Mouse (Mus musculus) thymus, postnatal 25 days (tissue): Measurements from ENCODE around the gene Cir1.
A peak's percentile ranks its signal among the peaks of the same experiment; 100 is the strongest.

Source experiments
- DNase-seq: peaks from one replicate; pipeline ENCODE4 v3.0.0; 2022

Gene Cir1

GRCm38 (mm10) chr2:73312152-73313116 is at the start of gene Cir1, which contains the start of gene Scrn3:
Cir1 (minus strand) TSS chr2:73312701.
Scrn3 (plus strand) TSS chr2:73312601.
- peak; percentile 94 for DNase-seq

DNA sequence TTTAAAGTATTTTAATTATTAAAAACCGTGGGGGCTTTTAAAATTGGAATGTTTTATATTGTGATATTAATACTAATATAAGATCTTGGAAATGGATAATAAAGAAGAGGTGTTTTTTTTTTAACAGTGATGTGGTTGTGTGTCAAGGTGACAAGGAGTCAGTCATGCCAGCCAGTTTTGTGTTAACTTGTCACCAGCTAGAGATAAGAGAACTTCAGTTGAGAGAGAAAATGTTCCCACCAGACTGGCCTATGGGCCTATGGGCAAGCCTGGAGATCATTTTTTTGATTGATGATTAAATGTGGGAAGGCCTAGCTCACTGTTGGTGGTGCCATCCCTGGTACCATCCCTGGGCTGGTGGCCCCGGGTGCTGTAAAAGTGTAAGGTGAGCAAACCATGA is 48.0 kb upstream of the Cir1 start:
- DNase-seq: no peak

GRCm38 (mm10) chr2:73359941-73360340 is 47.4 kb upstream of the Cir1 start:
- DNase-seq: no peak

DNA sequence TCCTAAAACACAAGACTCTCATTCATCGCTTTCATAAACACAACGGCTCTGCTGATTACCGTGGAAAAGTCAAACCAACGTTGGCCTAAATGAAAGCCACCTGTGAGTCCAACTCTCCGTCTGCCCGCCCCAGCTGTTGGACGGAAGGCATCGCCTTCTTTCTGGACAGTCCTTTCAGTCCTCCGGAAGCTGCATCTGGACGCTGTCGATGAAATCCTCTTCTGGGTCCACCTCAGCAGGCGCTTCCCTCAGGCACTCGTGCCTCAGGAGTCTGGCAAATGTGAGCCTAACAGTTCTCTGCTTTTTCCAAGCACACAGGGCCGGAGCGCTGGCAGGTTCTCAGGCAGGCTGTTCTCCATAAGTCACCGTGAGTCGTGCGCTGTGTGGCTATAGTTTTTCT is 44.5 kb upstream of the Cir1 start:
- DNase-seq: no peak

DNA sequence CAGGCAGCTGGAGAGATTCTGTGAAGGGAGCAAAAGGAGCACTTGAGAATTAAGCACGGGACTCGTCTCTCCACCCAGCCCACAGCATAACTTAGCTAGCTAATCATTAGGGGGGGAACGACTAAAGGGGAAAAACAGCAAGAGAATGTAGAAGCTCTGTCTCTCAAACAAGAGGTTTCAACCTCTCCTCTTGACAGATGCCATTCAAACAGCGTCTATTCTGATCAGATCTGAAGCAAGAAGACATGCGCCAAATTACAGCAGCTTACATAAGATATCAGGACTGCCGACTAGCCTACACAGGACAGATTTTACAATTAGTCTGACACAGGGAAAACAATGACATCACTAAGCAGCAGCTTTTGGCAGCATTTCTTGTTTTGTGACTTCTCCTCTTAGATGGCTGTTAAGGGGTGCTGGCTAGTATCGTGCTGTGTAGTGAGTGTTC is 39.5 kb upstream of the Cir1 start:
- no peak for DNase-seq

- DNase-seq: no peak
Measured at GRCm38 (mm10) chr2:73351496-73351895, 39.0 kb upstream of the Cir1 start.

DNA sequence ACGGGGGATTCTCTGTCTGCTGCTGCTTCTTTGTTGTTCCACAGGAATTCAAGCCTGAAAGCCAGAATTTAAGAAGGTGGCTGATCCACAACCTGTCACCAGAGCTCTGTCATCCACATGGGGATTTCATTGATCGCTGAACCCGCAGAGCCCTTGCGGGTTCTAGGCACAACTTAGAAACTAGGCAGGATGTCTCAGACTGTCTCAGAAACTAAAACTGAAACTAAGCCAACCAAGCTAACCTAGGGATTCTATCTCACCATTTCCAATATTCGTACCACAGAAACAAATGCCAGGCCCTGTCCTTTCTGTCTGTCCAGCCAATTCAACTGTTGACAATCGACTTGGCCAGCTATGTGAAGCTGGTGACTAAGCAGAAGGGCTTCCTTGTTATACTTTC is 35.7 kb upstream of the Cir1 start:
- no peak for DNase-seq

GRCm38 (mm10) chr2:73347766-73348165 is 35.3 kb upstream of the Cir1 start:
- DNase-seq: no peak

DNA sequence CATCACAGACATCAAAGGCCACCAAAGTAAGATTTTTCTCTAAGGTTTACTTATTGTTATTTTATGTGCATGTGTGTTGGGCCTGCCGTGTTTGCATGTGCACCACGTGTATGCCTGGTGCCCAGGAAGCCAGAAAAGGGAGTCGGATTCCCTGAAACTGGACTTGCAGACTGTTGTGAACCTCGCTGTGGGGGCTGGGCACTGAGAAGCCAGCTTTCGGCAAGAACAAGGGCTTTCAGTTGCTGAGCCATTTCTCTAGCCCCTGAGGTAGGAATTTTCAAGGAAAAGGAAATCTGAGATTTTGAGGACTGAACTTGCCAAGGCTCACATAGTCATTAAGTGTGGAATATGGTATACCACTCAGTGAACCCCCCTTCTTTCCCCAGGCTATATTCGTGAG is 34.6 kb upstream of the Cir1 start:
- DNase-seq: no peak

GRCm38 (mm10) chr2:73346345-73347086 is 34.0 kb upstream of the Cir1 start:
- DNase-seq: no peak

GRCm38 (mm10) chr2:73345204-73345603 is 32.7 kb upstream of the Cir1 start:
- DNase-seq: no peak

GRCm38 (mm10) chr2:73343701-73344100 is 31.2 kb upstream of the Cir1 start:
- DNase-seq: no peak

DNA sequence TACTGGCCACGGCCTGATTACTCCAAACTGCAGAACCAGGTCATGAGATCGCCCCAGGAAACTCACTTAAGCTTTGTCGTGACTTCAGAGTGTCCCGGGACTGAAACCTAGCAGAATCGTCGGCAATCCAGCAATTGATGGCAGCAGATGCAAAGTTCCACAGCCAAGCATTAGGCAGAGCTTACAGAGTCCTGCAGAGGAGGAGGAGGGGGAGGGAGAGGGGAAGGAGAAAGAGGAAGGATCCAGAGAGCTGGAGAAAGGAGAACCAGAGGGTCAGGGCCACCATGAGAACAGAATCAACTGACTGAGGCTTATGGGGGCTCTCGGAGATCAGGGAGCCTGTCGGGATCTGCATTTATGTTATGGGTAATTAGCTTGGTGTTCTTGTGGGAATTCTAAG is 25.9 kb upstream of the Cir1 start:
- no peak for DNase-seq

- DNase-seq: no peak
Measured at GRCm38 (mm10) chr2:73335949-73336348, 23.4 kb upstream of the Cir1 start.

DNA sequence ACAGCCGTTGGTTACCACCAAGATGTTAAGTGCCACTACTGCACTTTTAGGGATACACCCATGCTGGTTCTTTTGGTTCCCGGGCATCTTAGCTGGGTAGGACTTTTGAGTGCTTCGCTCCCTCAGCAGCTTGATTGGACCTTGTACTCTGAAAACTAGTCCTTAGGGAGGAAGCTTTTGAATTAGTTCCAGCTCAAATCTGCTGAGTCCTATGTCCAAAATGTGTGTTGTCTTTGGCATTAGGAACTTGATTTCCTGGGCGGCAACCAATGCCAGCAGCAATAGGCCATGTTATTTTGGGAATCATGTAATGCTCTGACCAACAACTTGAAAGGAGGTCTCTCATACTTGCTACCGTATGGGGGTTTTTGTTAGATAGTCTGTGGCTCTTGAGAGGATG is 13.4 kb upstream of the Cir1 start:
- no peak for DNase-seq

- no peak for DNase-seq
Measured at GRCm38 (mm10) chr2:73322991-73323390, 10.5 kb upstream of the Cir1 start.

DNA sequence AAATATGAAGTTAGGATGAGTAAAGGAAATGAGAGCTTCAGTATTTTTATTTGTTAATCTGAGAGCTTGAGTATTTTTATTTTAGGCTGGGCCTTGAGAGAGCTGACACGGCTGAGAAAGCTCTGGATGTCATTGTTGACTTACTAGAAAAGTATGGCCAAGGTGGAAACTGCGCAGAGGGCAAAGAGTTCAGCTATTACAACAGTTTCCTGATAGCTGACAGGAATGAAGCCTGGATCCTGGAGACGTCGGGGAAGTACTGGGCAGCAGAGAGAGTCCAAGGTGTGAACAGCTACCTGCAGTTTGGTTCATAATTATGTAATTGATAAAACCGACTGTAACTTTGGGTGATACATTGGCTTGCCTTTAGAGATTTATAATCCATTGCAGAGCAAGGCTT is 6.7 kb upstream of the Cir1 start:
- no peak for DNase-seq

DNA sequence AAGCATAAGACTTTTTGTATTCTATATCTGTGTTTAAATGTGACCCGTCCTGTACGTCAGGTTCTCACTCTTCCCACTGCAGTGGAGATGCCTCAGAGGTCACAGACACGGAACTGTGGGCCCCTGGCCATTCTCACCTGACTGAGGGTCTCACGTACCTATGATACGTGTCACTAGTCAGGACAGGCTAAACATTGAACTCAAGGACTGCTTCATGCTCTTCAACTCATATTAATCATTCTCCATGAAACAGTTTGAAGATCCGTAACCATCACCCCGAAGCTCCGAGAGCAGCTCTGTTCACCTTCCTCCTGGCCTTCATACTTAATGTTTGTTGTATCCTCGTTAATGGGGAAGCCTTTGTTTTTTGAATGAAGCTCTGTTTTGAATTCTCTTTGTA is 4.9 kb upstream of the Cir1 start:
- DNase-seq: no peak

- no peak for DNase-seq
Measured at GRCm38 (mm10) chr2:73314311-73314710, 1.8 kb upstream of the Cir1 start.

GRCm38 (mm10) chr2:73313117-73313501 is 608 bp upstream of the Cir1 start:
- DNase-seq: peak; percentile 27

DNA sequence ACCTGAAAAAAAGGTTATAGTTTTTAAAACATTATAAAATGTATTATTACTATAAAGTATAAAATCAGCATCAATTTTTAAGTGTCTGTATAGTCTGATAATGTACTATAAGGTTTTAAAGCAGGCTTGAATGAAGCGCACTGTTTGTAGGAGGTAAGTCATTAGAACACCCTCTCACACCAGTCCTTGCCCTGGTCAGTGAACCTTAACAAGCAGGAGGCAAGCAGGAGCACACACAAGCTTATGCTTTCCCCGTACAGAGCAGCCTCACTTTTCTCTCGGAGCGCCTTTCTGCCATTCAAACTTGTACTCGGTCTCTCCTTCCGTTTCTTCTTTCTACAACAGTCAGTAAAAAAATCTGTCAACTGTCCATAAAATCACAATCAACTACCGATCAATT is 6.5 kb downstream of the Cir1 start:
- no peak for DNase-seq

DNA sequence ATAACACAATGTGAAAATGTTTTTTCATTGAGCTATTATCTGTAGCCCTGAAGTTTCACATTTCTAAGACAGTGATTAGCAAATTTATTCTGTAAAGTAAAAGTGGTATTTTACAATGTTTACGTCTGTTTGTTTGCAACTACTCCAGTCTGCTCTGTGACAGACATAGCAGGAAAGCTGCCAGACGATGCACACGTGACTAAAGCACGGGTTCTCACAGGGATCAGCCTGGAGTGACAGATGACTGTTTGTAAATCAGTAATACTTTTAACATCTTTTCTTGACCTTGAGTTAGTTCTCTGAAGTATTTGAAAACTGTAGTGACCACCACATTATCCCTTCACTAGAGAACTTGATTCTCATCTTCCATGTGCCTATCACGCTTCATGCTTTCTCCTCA is 8.0 kb downstream of the Cir1 start:
- no peak for DNase-seq

DNA sequence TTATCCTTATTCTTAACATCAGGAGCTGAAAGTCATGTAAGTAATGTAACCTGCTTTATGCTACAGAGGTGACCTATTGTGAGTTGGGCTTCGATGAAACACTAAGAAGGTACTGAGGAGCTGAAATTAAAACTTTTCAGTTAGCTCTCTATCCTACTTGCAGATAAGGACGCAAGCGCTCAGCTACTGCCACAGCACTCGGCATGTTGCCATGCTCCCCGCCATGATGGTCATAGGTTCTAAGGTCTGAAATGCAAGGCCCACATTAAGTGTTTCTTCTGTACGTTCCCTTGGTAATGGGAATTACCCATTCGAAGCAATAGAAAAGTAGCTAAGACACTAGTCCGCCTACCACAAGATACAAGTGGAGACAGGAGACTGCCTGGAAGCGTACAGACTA is 9.8 kb downstream of the Cir1 start:
- DNase-seq: no peak

DNA sequence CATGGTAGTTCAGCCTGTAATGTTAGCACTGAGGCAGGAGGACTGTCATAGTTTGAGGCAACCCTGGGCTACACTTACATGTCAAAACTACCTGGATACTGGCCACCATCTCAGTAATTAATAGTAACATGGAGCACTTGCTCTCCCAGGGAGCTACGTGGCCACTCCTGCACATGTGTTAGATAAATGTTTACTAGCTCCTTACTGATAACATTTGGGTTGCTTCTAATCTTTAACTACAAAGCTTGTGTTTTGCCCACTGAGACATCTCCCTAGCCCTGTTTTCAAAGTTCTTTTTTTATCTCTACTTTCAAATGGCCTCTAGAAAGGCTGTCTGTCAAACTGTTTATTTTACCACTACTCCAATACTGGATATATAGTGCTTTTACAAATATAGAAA is 10.5 kb downstream of the Cir1 start:
- no peak for DNase-seq
